Mouse (Mus musculus): ENCODE data around the gene Eml1.

- no peak for TF ChIP-seq CTCF (IDR thresholded peaks at IDR 0.05; ENCODE audit: borderline replicate concordance, insufficient read depth, low read length)
- no peak for TF ChIP-seq POLR2A (IDR thresholded peaks at IDR 0.05; ENCODE audit: low read depth, low read length)
These were observed 44.4 kb upstream of the Eml1 start for GRCm38 (mm10) chr12:108326401-108326800.

Data from embryonic fibroblast, embryonic 13.5 days (primary cell).